Mouse (Mus musculus): Measurements from ENCODE around the gene Faf2.

The Faf2 gene

GRCm38 (mm10) chr13:54585831-54586230 lies 35.8 kb upstream of the Faf2 start:
- no peaks in the 10 kb centered on the region for H3K9me3 ChIP-seq (ENCODE audit: low read length)
- H3K4me1 ChIP-seq (replicated peaks; ENCODE audit: low read depth, low read length), result peaks cover 48% of the 10 kb centered on the region
- H3K27me3 ChIP-seq (ENCODE audit: insufficient read depth, low read length), result no peaks in the 10 kb centered on the region
- H3K4me3 ChIP-seq (replicated peaks; ENCODE audit: low read length), result no peak overlapping the region
- no peak for TF ChIP-seq POU5F1 (IDR thresholded peaks at IDR 0.05; ENCODE audit: borderline replicate concordance, low read length)
- no peak for TF ChIP-seq NANOG (IDR thresholded peaks at IDR 0.05; ENCODE audit: borderline replicate concordance, low read length)
- TF ChIP-seq CTCF (conservative IDR thresholded peaks at IDR 0.05; ENCODE audit: low read length), result no peak
- H3K36me3 ChIP-seq (ENCODE audit: insufficient read depth, low read length), result peaks cover 81% of the 10 kb centered on the region

GRCm38 (mm10) chr13:54589414-54589995 lies 32.1 kb upstream of the Faf2 start:
- H3K36me3 ChIP-seq (ENCODE audit: insufficient read depth, low read length), result peaks cover 79% of the 10 kb centered on the region
- peaks cover 61% of the 10 kb centered on the region for H3K4me1 ChIP-seq (replicated peaks; ENCODE audit: low read depth, low read length)
- H3K27me3 ChIP-seq (ENCODE audit: insufficient read depth, low read length), result no peaks in the 10 kb centered on the region
- H3K9me3 ChIP-seq (ENCODE audit: low read length), result no peaks in the 10 kb centered on the region
- TF ChIP-seq CTCF (conservative IDR thresholded peaks at IDR 0.05; ENCODE audit: low read length), result no peak
- H3K4me3 ChIP-seq (replicated peaks; ENCODE audit: low read length), result peak overlapping the region; percentile 97

- no peaks in the 10 kb centered on the region for H3K27me3 ChIP-seq (ENCODE audit: insufficient read depth, low read length)
- H3K4me1 ChIP-seq (replicated peaks; ENCODE audit: low read depth, low read length), result peaks cover 64% of the 10 kb centered on the region
- H3K9me3 ChIP-seq (ENCODE audit: low read length), result no peaks in the 10 kb centered on the region
- peaks cover 79% of the 10 kb centered on the region for H3K36me3 ChIP-seq (ENCODE audit: insufficient read depth, low read length)
- H3K4me3 ChIP-seq (replicated peaks; ENCODE audit: low read length), result peak within 1 kb of the TSS; percentile 97
- no peak for TF ChIP-seq CTCF (conservative IDR thresholded peaks at IDR 0.05; ENCODE audit: low read length)
- no peak for TF ChIP-seq NANOG (IDR thresholded peaks at IDR 0.05; ENCODE audit: borderline replicate concordance, low read length)
- TF ChIP-seq POU5F1 (IDR thresholded peaks at IDR 0.05; ENCODE audit: borderline replicate concordance, low read length), result no peak
These were observed 31.3 kb upstream of the Faf2 start, which contains the start of the genes Nop16 and Higd2a for GRCm38 (mm10) chr13:54589996-54590951. Nop16 (minus strand) TSS chr13:54590090. Higd2a (plus strand) TSS chr13:54590207.

GRCm38 (mm10) chr13:54591776-54592356 lies 29.7 kb upstream of the Faf2 start:
- peaks cover 79% of the 10 kb centered on the region for H3K36me3 ChIP-seq (ENCODE audit: insufficient read depth, low read length)
- H3K27me3 ChIP-seq (ENCODE audit: insufficient read depth, low read length), result no peaks in the 10 kb centered on the region
- H3K9me3 ChIP-seq (ENCODE audit: low read length), result no peaks in the 10 kb centered on the region
- peaks cover 73% of the 10 kb centered on the region for H3K4me1 ChIP-seq (replicated peaks; ENCODE audit: low read depth, low read length)
- peak overlapping the region; percentile 97; the same call in 1 of the 2 replicates for H3K4me3 ChIP-seq (replicated peaks; ENCODE audit: low read length)
- TF ChIP-seq NANOG (IDR thresholded peaks at IDR 0.05; ENCODE audit: borderline replicate concordance, low read length) (no peak), POU5F1 (IDR thresholded peaks at IDR 0.05; ENCODE audit: borderline replicate concordance, low read length) (no peak), CTCF (conservative IDR thresholded peaks at IDR 0.05; ENCODE audit: low read length) (no peak)

- Histone ChIP-seq H3K27me3 (ENCODE audit: insufficient read depth, low read length) (no peaks in the 10 kb centered on the region), H3K9me3 (ENCODE audit: low read length) (no peaks in the 10 kb centered on the region), H3K4me1 (replicated peaks; ENCODE audit: low read depth, low read length) (peaks cover 85% of the 10 kb centered on the region), H3K4me3 (replicated peaks; ENCODE audit: low read length) (no peak overlapping the region), H3K36me3 (ENCODE audit: insufficient read depth, low read length) (peaks cover 79% of the 10 kb centered on the region)
- TF ChIP-seq CTCF (conservative IDR thresholded peaks at IDR 0.05; ENCODE audit: low read length), result no peak
- TF ChIP-seq NANOG (IDR thresholded peaks at IDR 0.05; ENCODE audit: borderline replicate concordance, low read length), result no peak
- no peak for TF ChIP-seq POU5F1 (IDR thresholded peaks at IDR 0.05; ENCODE audit: borderline replicate concordance, low read length)
These were observed 28.0 kb upstream of the Faf2 start for GRCm38 (mm10) chr13:54593617-54594016.

- H3K4me3 ChIP-seq (replicated peaks; ENCODE audit: low read length), result no peak overlapping the region
- no peaks in the 10 kb centered on the region for H3K27me3 ChIP-seq (ENCODE audit: insufficient read depth, low read length)
- TF ChIP-seq POU5F1 (IDR thresholded peaks at IDR 0.05; ENCODE audit: borderline replicate concordance, low read length) (no peak), NANOG (IDR thresholded peaks at IDR 0.05; ENCODE audit: borderline replicate concordance, low read length) (no peak), CTCF (conservative IDR thresholded peaks at IDR 0.05; ENCODE audit: low read length) (no peak)
- H3K36me3 ChIP-seq (ENCODE audit: insufficient read depth, low read length), result peaks cover 94% of the 10 kb centered on the region
- peaks cover 92% of the 10 kb centered on the region for H3K4me1 ChIP-seq (replicated peaks; ENCODE audit: low read depth, low read length)
- H3K9me3 ChIP-seq (ENCODE audit: low read length), result no peaks in the 10 kb centered on the region
These were observed 25.4 kb upstream of the Faf2 start for GRCm38 (mm10) chr13:54596107-54596690.

- Histone ChIP-seq H3K4me3 (replicated peaks; ENCODE audit: low read length) (no peak overlapping the region), H3K4me1 (replicated peaks; ENCODE audit: low read depth, low read length) (peaks cover 92% of the 10 kb centered on the region), H3K9me3 (ENCODE audit: low read length) (no peaks in the 10 kb centered on the region), H3K27me3 (ENCODE audit: insufficient read depth, low read length) (no peaks in the 10 kb centered on the region), H3K36me3 (ENCODE audit: insufficient read depth, low read length) (peaks cover 92% of the 10 kb centered on the region)
- TF ChIP-seq CTCF (conservative IDR thresholded peaks at IDR 0.05; ENCODE audit: low read length) (no peak), POU5F1 (IDR thresholded peaks at IDR 0.05; ENCODE audit: borderline replicate concordance, low read length) (no peak), NANOG (IDR thresholded peaks at IDR 0.05; ENCODE audit: borderline replicate concordance, low read length) (no peak)
These were observed 24.7 kb upstream of the Faf2 start for GRCm38 (mm10) chr13:54596870-54597269.

GRCm38 (mm10) chr13:54598622-54599143 lies 22.9 kb upstream of the Faf2 start:
- Histone ChIP-seq H3K36me3 (ENCODE audit: insufficient read depth, low read length) (peaks cover 73% of the 10 kb centered on the region), H3K4me1 (replicated peaks; ENCODE audit: low read depth, low read length) (peaks cover 92% of the 10 kb centered on the region), H3K9me3 (ENCODE audit: low read length) (no peaks in the 10 kb centered on the region), H3K27me3 (ENCODE audit: insufficient read depth, low read length) (no peaks in the 10 kb centered on the region), H3K4me3 (replicated peaks; ENCODE audit: low read length) (peak overlapping the region; percentile 57)
- TF ChIP-seq POU5F1 (IDR thresholded peaks at IDR 0.05; ENCODE audit: borderline replicate concordance, low read length), result no peak
- no peak for TF ChIP-seq CTCF (conservative IDR thresholded peaks at IDR 0.05; ENCODE audit: low read length)
- no peak for TF ChIP-seq NANOG (IDR thresholded peaks at IDR 0.05; ENCODE audit: borderline replicate concordance, low read length)
